Mouse (Mus musculus): ENCODE measurements around the gene Zglp1. TPM values are rescaled to one million over a fixed set of nuclear protein-coding genes. Genes with fewer than 3 reads are reported as not detected.
A peak's percentile ranks its signal among the peaks of the same experiment; 100 is the strongest.
"Not testable (repeated sequence)": the region's sequence is repeated elsewhere in the genome, so short reads cannot be mapped to it uniquely, and the experiment has no call there.

Zglp1 gene
- polyA plus RNA-seq, 1 experiment from 2014 or later: 0.38 TPM

GRCm38 (mm10) chr9:21062928-21063327 lies 4.0 kb downstream of the Zglp1 start:
- Histone ChIP-seq H3K27ac (no peak overlapping the region), H3K4me1 (replicated peaks) (peaks cover 5% of the 10 kb centered on the region; the same call in 1 of the 2 replicates), H3K9me3 (replicated peaks) (no peaks in the 10 kb centered on the region), H3K36me3 (peaks cover 48% of the 10 kb centered on the region), H3K9ac (no peak overlapping the region), H3K4me3 (replicated peaks) (no peak overlapping the region), H3K4me2 (no peak overlapping the region), H3K27me3 (no peaks in the 10 kb centered on the region)
- ATAC-seq (ENCODE audit: low read depth): no peak
- WGBS (ENCODE audit: insufficient replicate concordance): 81% methylated on average over 2 of the region's 2 CpGs
- no peak for DNase-seq

DNA sequence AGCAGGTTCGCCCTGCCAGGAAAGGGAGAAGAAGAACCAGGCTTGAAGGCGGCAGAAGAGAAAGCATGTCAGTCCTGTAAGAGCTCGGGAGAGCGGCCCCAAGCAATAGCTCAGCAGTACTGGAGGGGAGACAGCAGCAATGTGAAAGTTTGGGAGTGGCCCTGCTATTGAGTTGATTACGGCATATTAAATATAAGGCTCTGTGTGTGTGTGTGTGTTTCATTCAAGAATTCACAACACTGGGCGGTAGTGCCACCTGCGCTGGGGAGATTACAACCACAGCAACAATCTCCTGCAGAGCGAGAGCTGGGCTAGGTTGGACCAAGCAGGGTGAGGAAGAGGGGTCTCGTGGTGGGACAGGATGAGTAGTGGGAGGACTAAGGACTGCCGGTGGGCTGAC lies 15.3 kb downstream of the Zglp1 start:
- ATAC-seq (ENCODE audit: low read depth) (peak; percentile 87), DNase-seq (no peak)
- peaks cover 15% of the 10 kb centered on the region for H3K27me3 ChIP-seq
- no peak overlapping the region for H3K4me3 ChIP-seq (replicated peaks)
- WGBS (ENCODE audit: insufficient replicate concordance): 34% methylated on average over 10 of the region's 10 CpGs
- no peak overlapping the region for H3K4me2 ChIP-seq
- H3K4me1 ChIP-seq (replicated peaks): peaks cover 11% of the 10 kb centered on the region
- no peak overlapping the region for H3K27ac ChIP-seq
- H3K9me3 ChIP-seq (replicated peaks): no peaks in the 10 kb centered on the region
- no peak overlapping the region for H3K9ac ChIP-seq
- no peaks in the 10 kb centered on the region for H3K36me3 ChIP-seq

GRCm38 (mm10) chr9:21045235-21045634 lies 21.7 kb downstream of the Zglp1 start:
- peaks cover 21% of the 10 kb centered on the region for H3K4me1 ChIP-seq (replicated peaks)

GRCm38 (mm10) chr9:21044785-21045184 lies 22.1 kb downstream of the Zglp1 start:
- DNase-seq; H3K4me2 ChIP-seq; H3K36me3 ChIP-seq; H3K9ac ChIP-seq; H3K27ac ChIP-seq; H3K27me3 ChIP-seq; H3K9me3 ChIP-seq (replicated peaks); H3K4me3 ChIP-seq (replicated peaks); ATAC-seq (ENCODE audit: low read depth): not testable (repeated sequence)
- 57% methylated on average over 1 of the region's 1 CpGs for WGBS (ENCODE audit: insufficient replicate concordance)
- H3K4me1 ChIP-seq (replicated peaks): peaks cover 25% of the 10 kb centered on the region

More at GRCm38 (mm10) chr9:21045235-21045634, 21.7 kb downstream of the Zglp1 start:
- Histone ChIP-seq H3K9me3 (replicated peaks) (no peaks in the 10 kb centered on the region), H3K36me3 (no peaks in the 10 kb centered on the region), H3K9ac (no peak overlapping the region), H3K27me3 (no peaks in the 10 kb centered on the region; the same call in 1 of the 2 replicates), H3K4me2 (no peak overlapping the region), H3K4me3 (replicated peaks) (no peak overlapping the region), H3K27ac (no peak overlapping the region)
- DNase-seq: no peak
- ATAC-seq (ENCODE audit: low read depth): no peak
- WGBS (ENCODE audit: insufficient replicate concordance): 58% methylated on average over 3 of the region's 3 CpGs

GRCm38 (mm10) chr9:21043563-21043962 lies 23.3 kb downstream of the Zglp1 start:
- H3K27me3 ChIP-seq: peaks cover 9% of the 10 kb centered on the region
- ATAC-seq (ENCODE audit: low read depth) (no peak), DNase-seq (no peak)
- H3K36me3 ChIP-seq: no peaks in the 10 kb centered on the region
- no peak overlapping the region for H3K4me2 ChIP-seq
- H3K4me1 ChIP-seq (replicated peaks): peaks cover 37% of the 10 kb centered on the region
- H3K9me3 ChIP-seq (replicated peaks): no peaks in the 10 kb centered on the region
- H3K4me3 ChIP-seq (replicated peaks): no peak overlapping the region
- peak overlapping the region; percentile 9; the same call in 1 of the 2 replicates for H3K9ac ChIP-seq
- 42% methylated on average over 4 of the region's 4 CpGs for WGBS (ENCODE audit: insufficient replicate concordance)
- H3K27ac ChIP-seq: no peak overlapping the region

DNA sequence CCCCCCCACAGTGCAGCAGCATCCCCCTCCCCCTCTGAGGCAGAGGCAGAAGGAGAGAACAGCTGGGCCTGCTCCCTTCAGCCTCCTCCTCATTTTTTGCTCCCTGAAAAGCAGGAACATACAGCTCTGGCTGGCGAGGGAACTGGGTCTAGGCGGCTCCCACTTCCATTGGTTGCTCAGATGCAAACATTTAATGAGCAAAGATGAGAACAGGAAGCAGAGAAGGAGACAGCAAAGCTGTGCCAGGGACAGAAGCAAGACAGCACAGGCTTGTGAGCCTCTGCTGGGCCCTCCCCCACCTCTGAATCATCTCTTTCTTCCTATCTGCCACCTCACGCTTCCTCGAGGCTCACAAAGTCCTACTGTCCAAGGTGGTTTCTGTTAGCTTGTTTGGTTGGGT lies 25.6 kb downstream of the Zglp1 start:
- Histone ChIP-seq H3K27me3 (peaks cover 32% of the 10 kb centered on the region), H3K9ac (no peak overlapping the region), H3K4me2 (no peak overlapping the region), H3K4me1 (replicated peaks) (peaks cover 55% of the 10 kb centered on the region), H3K36me3 (no peaks in the 10 kb centered on the region), H3K4me3 (replicated peaks) (no peak overlapping the region), H3K27ac (no peak overlapping the region), H3K9me3 (replicated peaks) (no peaks in the 10 kb centered on the region)
- ATAC-seq (ENCODE audit: low read depth) (no peak), DNase-seq (no peak)
- 32% methylated on average over 4 of the region's 4 CpGs for WGBS (ENCODE audit: insufficient replicate concordance)

DNA sequence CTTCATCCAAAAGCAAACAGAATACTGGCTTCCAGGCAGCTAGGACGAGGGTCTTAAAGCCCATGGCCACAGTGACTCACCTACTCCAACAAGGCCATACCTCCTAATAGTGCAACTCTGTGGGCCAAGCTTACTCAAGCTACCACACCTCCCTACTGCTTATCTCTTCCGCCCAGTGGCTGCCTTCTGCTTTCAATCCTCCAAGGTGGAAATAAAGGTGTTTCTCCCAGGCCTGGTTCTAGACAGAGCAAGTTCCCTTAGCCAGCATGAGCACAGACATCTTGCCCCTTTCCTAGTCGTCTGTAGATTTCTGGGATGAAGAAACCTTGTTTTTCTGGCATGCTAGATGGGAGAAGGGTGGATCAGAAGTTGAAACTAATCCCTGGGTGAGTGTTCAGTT lies 27.1 kb downstream of the Zglp1 start:
- peaks cover 47% of the 10 kb centered on the region for H3K27me3 ChIP-seq
- H3K9me3 ChIP-seq (replicated peaks): no peaks in the 10 kb centered on the region
- no peak for DNase-seq
- peak overlapping the region; percentile 50 for H3K27ac ChIP-seq
- WGBS (ENCODE audit: insufficient replicate concordance): 31% methylated on average over 3 of the region's 3 CpGs
- H3K4me1 ChIP-seq (replicated peaks): peaks cover 66% of the 10 kb centered on the region
- H3K4me3 ChIP-seq (replicated peaks): no peak overlapping the region
- peak overlapping the region; percentile 19 for H3K4me2 ChIP-seq
- H3K9ac ChIP-seq: peak overlapping the region; percentile 11; the same call in 1 of the 2 replicates
- ATAC-seq (ENCODE audit: low read depth): peak; percentile 83
- no peaks in the 10 kb centered on the region for H3K36me3 ChIP-seq

GRCm38 (mm10) chr9:21037481-21037891 lies 29.4 kb downstream of the Zglp1 start:
- 5% methylated on average over 31 of the region's 31 CpGs for WGBS (ENCODE audit: insufficient replicate concordance)
- DNase-seq: no peak
- Histone ChIP-seq H3K4me2 (peak overlapping the region; percentile 55), H3K36me3 (no peaks in the 10 kb centered on the region), H3K27me3 (peaks cover 70% of the 10 kb centered on the region), H3K9ac (0 out of 2 replicates have a peak overlapping the region, but pooled peaks have one; percentile 17), H3K9me3 (replicated peaks) (no peaks in the 10 kb centered on the region), H3K4me3 (replicated peaks) (peak overlapping the region; percentile 38), H3K4me1 (replicated peaks) (peaks cover 80% of the 10 kb centered on the region), H3K27ac (no peak overlapping the region)
- no peak for ATAC-seq (ENCODE audit: low read depth)

- DNase-seq: no peak
- Histone ChIP-seq H3K27me3 (peaks cover 78% of the 10 kb centered on the region), H3K9me3 (replicated peaks) (no peaks in the 10 kb centered on the region), H3K36me3 (no peaks in the 10 kb centered on the region), H3K27ac (no peak overlapping the region), H3K9ac (no peak overlapping the region), H3K4me3 (replicated peaks) (0 out of 2 replicates have a peak overlapping the region, but pooled peaks have one; percentile 8), H3K4me1 (replicated peaks) (peaks cover 86% of the 10 kb centered on the region), H3K4me2 (no peak overlapping the region; the same call in 1 of the 2 replicates)
- 4% methylated on average over 22 of the region's 22 CpGs for WGBS (ENCODE audit: insufficient replicate concordance)
- ATAC-seq (ENCODE audit: low read depth): no peak
Measured at GRCm38 (mm10) chr9:21036666-21037065, 30.2 kb downstream of the Zglp1 start.

DNA sequence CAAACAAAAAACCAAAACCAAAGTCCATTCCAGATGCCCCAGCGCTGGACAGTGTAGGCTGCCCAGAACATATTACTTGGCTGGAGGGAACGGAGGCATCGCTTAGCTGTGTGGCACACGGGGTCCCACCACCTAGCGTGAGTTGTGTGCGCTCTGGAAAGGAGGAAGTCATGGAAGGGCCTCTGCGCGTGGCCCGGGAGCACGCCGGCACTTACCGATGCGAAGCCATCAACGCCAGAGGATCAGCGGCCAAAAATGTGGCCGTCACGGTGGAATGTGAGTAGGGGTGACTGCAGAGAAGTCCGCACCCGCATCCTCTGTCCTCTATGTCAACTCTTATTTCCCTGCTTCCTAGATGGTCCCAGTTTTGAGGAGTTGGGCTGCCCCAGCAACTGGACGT lies 30.7 kb downstream of the Zglp1 start:
- 9% methylated on average over 20 of the region's 20 CpGs for WGBS (ENCODE audit: insufficient replicate concordance)
- peaks cover 86% of the 10 kb centered on the region for H3K4me1 ChIP-seq (replicated peaks)
- DNase-seq: no peak

GRCm38 (mm10) chr9:21035586-21035985 lies 31.3 kb downstream of the Zglp1 start:
- H3K4me2 ChIP-seq: no peak overlapping the region
- no peak for ATAC-seq (ENCODE audit: low read depth)
- 32% methylated on average over 9 of the region's 9 CpGs for WGBS (ENCODE audit: insufficient replicate concordance)
- H3K9me3 ChIP-seq (replicated peaks): no peaks in the 10 kb centered on the region
- H3K27ac ChIP-seq: no peak overlapping the region
- no peak for DNase-seq
- no peaks in the 10 kb centered on the region for H3K36me3 ChIP-seq
- no peak overlapping the region for H3K4me3 ChIP-seq (replicated peaks)
- H3K27me3 ChIP-seq: peaks cover 80% of the 10 kb centered on the region
- H3K4me1 ChIP-seq (replicated peaks): peaks cover 85% of the 10 kb centered on the region
- H3K9ac ChIP-seq: no peak overlapping the region

More for the DNA sequence above, 30.7 kb downstream of the Zglp1 start:
- no peak overlapping the region for H3K27ac ChIP-seq
- H3K9ac ChIP-seq: no peak overlapping the region
- H3K27me3 ChIP-seq: peaks cover 80% of the 10 kb centered on the region
- H3K9me3 ChIP-seq (replicated peaks): no peaks in the 10 kb centered on the region
- no peaks in the 10 kb centered on the region for H3K36me3 ChIP-seq
- no peak overlapping the region for H3K4me2 ChIP-seq
- 0 out of 2 replicates have a peak overlapping the region, but pooled peaks have one; percentile 8 for H3K4me3 ChIP-seq (replicated peaks)
- no peak for ATAC-seq (ENCODE audit: low read depth)

DNA sequence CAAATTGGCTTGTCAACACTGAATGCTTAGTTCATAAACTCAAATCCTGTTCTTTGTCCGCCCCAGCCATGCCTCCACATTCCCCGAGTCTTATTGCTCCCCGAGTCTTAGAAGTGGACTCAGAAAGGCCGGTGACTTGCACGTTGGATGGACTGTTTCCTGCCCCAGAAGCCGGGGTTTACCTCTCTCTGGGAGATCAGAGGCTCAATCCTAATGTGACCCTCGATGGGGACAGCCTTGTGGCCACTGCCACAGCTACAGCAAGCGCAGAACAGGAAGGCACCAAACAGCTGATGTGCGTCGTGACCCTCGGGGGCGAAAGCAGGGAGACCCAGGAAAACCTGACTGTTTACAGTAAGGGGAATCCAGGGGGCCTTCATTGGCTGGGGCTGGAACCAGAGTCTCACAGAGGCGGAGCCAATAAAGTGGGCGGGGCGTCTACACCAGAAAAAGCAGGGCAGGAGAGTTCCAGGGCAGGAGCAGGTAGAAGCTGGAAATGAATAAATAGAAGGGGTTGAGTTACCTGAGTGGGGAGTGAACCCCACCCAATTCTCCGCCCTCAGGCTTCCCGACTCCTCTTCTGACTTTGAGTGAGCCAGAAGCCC lies 32.3 kb downstream of the Zglp1 start:
- no peak overlapping the region for H3K4me3 ChIP-seq (replicated peaks)
- peaks cover 83% of the 10 kb centered on the region for H3K4me1 ChIP-seq (replicated peaks)
- DNase-seq: no peak
- ATAC-seq (ENCODE audit: low read depth): no peak
- 6% methylated on average over 17 of the region's 17 CpGs for WGBS (ENCODE audit: insufficient replicate concordance)
- no peak overlapping the region for H3K9ac ChIP-seq
- H3K9me3 ChIP-seq (replicated peaks): no peaks in the 10 kb centered on the region
- H3K27ac ChIP-seq: no peak overlapping the region
- H3K36me3 ChIP-seq: no peaks in the 10 kb centered on the region
- peaks cover 79% of the 10 kb centered on the region for H3K27me3 ChIP-seq
- H3K4me2 ChIP-seq: no peak overlapping the region

Measured in liver, embryonic 13.5 days (tissue).